Mouse (Mus musculus) forebrain, embryonic 11.5 days (tissue): ENCODE results near the gene Slc16a8. TPM values are rescaled to one million over a fixed set of nuclear protein-coding genes. Genes with fewer than 3 reads are reported as not detected.
"Not testable (repeated sequence)": the region's sequence is repeated elsewhere in the genome, so short reads cannot be mapped to it uniquely, and the experiment has no call there.

Source experiments
- ATAC-seq: fragments of 200-750 bp; cut with Nextera tagmentation; replicated peaks from 2 replicates; pipeline ENCODE4 v1.8.0; 2017; ENCODE audit warnings: moderate TSS enrichment; ENCODE audit not compliant: low FRiP score
- DNase-seq: peaks from one replicate; pipeline ENCODE4 v3.0.0-alpha.2; 2017; ENCODE audit warnings: low spot score
- H3K27ac ChIP-seq: fragments of 300-500 bp; sonication (generic); 2 replicates; pipeline ENCODE4 v1.5.1; 2014; ENCODE audit warnings: low read depth, low read length
- H3K27me3 ChIP-seq: fragments of 300-500 bp; sonication (generic); 2 replicates; pipeline ENCODE4 v1.6.1; 2014; ENCODE audit warnings: mild to moderate bottlenecking, low read length, mixed read lengths; ENCODE audit not compliant: control insufficient read depth, insufficient read depth
- H3K36me3 ChIP-seq: fragments of 300-500 bp; sonication (generic); 2 replicates; pipeline ENCODE4 v1.6.1; 2014; ENCODE audit warnings: mild to moderate bottlenecking, low read length, moderate library complexity, mixed read lengths; ENCODE audit not compliant: control insufficient read depth, insufficient read depth
- H3K4me1 ChIP-seq: fragments of 300-500 bp; sonication (generic); replicated peaks from 2 replicates; pipeline ENCODE4 v1.6.1; 2014; ENCODE audit warnings: low read length, mixed read lengths; ENCODE audit not compliant: control insufficient read depth, insufficient read depth
- H3K4me2 ChIP-seq: fragments of 300-500 bp; sonication (generic); 2 replicates; pipeline ENCODE4 v1.6.1; 2014; ENCODE audit warnings: low read depth, mild to moderate bottlenecking, low read length, moderate library complexity, mixed read lengths; ENCODE audit not compliant: severe bottlenecking
- H3K4me3 ChIP-seq: fragments of 300-500 bp; sonication (generic); 2 replicates; pipeline ENCODE4 v1.5.1; 2014; ENCODE audit warnings: low read depth, low read length
- H3K9ac ChIP-seq: fragments of 300-500 bp; sonication (generic); 2 replicates; pipeline ENCODE4 v1.6.1; 2014; ENCODE audit warnings: low read length
- H3K9me3 ChIP-seq: fragments of 300-500 bp; sonication (generic); 2 replicates; pipeline ENCODE4 v1.6.1; 2016; ENCODE audit warnings: low read length, mixed read lengths; ENCODE audit not compliant: control insufficient read depth
- WGBS: fragments of 180-500 bp; shearing (Covaris S2); extraction: QIAGEN DNeasy Blood & Tissue Kit; methylation state at CpG from one replicate; pipeline ENCODE4 v1.1.7; 2014; 5-methylcytosine and 5-hydroxymethylcytosine counted together
- polyA plus RNA-seq: library from polyadenylated mRNA; unstranded; fragments of >200 nt; fragmentation: Nextera tagmentation; extraction: Ambion mirVana; gene quantifications from 2 replicates; pipeline ENCODE4 v1.2.1, GENCODE M21; 2014

The Slc16a8 gene
- polyA plus RNA-seq, 1 experiment from 2014 or later = not detected

DNA sequence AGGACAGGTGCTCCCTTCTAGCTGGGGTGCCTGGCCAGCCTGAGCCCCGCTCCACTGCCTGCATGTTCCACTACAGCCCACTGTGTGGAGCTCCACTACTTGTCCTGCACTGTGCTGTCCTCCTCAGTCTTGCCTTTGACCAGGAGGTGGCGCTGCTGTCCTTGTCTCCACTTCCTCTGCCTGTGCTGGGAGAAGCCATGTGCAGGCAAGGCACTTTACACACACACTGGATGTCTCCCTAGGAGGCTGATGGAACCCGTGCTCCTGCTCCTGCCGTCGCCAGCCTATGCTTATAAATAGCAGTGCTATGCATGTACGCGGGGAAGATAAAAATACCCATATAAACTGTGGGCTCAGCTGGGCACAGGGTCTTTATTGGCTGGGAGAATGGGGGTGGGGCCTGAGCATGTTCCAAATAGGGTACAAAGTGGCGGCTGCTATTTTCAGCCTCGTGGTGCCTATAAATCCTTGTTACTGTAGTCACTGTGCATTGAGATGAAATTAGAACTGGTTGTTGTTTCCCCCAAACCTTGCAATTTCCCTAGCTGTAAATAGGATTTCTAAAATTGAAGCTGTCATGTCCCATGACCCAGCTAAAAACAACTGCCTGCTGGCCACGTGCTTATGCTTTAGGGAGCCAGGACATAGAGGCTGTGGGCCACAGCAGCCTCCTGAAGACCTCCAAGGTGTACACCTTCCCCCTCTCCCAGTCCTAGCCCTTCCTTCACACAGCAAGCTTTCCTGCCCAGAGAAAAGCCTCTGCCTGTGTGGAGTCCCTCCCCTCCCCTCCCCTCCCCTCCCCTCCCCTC is 11.1 kb downstream of the Slc16a8 start:
- peak; percentile 98 for DNase-seq
- no peaks in the 10 kb centered on the region for H3K9me3 ChIP-seq
- H3K4me3 ChIP-seq = no peak overlapping the region
- H3K4me1 ChIP-seq = no peaks in the 10 kb centered on the region; the same call in 1 of the 2 replicates
- no peaks in the 10 kb centered on the region for H3K27me3 ChIP-seq
- H3K36me3 ChIP-seq = peaks cover 4% of the 10 kb centered on the region; the same call in 1 of the 2 replicates
- 27% methylated on average over 10 of the region's 10 CpGs for WGBS
- no peak overlapping the region for H3K4me2 ChIP-seq
- H3K9ac ChIP-seq = no peak overlapping the region
- ATAC-seq = peak; percentile 96
- no peak overlapping the region for H3K27ac ChIP-seq

DNA sequence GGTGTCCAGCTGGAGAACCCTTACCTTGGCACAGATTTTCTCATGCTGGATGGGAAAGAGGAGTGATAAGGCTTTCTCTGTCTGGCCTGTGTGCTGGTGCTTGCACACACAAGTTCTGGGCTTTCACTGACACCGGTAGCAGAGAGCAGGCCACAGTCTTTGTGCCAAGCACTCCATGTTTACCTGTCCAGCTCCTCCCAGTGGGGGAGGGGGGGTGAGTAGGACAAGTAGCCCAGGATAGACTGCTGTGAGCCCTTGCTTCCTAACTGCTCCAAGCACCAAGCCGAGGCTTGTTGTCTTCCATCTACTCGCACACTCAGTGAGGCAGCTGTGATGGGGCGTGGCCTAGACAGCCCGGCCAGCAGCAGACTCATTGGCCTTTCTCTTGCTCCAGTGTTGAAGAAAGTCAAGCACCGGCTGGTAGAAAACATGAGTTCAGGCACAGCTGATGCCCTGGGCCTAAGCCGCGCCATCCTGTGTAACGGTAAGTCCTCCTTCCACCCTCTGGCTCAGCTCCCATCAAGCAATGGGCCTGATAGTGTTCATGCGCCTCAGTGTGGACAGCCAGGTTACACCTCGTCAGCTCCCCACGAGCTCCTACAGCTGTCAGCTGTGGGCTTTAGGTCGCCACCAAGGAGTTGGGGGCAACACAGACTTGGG is 11.9 kb downstream of the Slc16a8 start:
- H3K36me3 ChIP-seq = peaks cover 4% of the 10 kb centered on the region; the same call in 1 of the 2 replicates
- no peak overlapping the region for H3K4me3 ChIP-seq
- no peaks in the 10 kb centered on the region; the same call in 1 of the 2 replicates for H3K4me1 ChIP-seq
- 79% methylated on average over 13 of the region's 13 CpGs for WGBS
- H3K27ac ChIP-seq = no peak overlapping the region
- H3K27me3 ChIP-seq = no peaks in the 10 kb centered on the region
- ATAC-seq (peak; percentile 54), DNase-seq (no peak)
- no peak overlapping the region for H3K4me2 ChIP-seq
- H3K9me3 ChIP-seq = no peaks in the 10 kb centered on the region
- H3K9ac ChIP-seq = no peak overlapping the region

DNA sequence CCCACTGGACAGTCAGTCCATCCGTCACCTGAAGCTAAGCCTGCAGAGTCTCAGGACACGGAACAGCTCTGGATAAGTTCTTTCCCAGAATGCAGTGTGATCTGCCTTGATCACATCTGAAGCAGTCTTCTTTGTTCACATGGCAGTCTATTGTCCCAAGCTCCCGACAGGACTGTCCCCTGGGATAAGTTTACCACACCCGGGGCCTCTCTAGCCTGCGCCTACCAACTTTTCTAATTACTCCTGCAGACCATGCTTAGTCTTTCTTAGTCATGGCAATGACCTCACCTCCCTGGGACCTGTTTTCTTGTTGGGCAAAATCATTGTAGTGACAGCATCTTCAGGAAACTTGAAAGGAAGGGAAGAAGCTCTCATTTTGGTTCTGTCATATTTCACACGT is 16.5 kb downstream of the Slc16a8 start:
- Histone ChIP-seq H3K4me1 (no peaks in the 10 kb centered on the region), H3K4me3 (no peak overlapping the region), H3K9me3 (no peaks in the 10 kb centered on the region), H3K27ac (no peak overlapping the region), H3K4me2 (no peak overlapping the region), H3K27me3 (no peaks in the 10 kb centered on the region), H3K9ac (no peak overlapping the region), H3K36me3 (peaks cover 4% of the 10 kb centered on the region; the same call in 1 of the 2 replicates)
- no peak for DNase-seq
- WGBS = 83% methylated on average over 6 of the region's 6 CpGs
- ATAC-seq = no peak

DNA sequence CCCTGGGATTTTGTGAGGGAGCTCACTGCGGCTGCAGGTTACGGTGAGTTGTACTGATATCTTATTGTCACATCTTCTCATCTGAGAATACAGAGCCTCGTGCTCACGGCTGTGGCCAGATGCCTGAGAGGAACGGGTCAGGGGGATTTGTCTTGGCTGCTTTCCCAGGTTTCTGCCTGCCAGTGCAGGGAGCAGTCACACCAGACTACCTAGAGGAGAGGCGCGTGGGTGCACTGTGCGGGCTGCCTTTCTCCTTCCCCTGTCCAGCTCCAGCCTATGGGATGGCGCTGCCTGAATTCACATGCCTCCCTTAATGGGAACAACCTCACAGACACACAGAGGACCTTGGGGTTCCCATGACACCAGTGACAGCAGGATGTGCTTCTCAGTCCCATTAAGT is 19.3 kb downstream of the Slc16a8 start:
- WGBS = 96% methylated on average over 9 of the region's 9 CpGs
- no peaks in the 10 kb centered on the region; the same call in 1 of the 2 replicates for H3K36me3 ChIP-seq
- H3K9me3 ChIP-seq = no peaks in the 10 kb centered on the region
- ATAC-seq (no peak), DNase-seq (no peak)
- H3K27ac ChIP-seq = no peak overlapping the region
- H3K9ac ChIP-seq = no peak overlapping the region
- H3K27me3 ChIP-seq = no peaks in the 10 kb centered on the region
- H3K4me3 ChIP-seq = no peak overlapping the region
- H3K4me2 ChIP-seq = no peak overlapping the region
- H3K4me1 ChIP-seq = no peaks in the 10 kb centered on the region

DNA sequence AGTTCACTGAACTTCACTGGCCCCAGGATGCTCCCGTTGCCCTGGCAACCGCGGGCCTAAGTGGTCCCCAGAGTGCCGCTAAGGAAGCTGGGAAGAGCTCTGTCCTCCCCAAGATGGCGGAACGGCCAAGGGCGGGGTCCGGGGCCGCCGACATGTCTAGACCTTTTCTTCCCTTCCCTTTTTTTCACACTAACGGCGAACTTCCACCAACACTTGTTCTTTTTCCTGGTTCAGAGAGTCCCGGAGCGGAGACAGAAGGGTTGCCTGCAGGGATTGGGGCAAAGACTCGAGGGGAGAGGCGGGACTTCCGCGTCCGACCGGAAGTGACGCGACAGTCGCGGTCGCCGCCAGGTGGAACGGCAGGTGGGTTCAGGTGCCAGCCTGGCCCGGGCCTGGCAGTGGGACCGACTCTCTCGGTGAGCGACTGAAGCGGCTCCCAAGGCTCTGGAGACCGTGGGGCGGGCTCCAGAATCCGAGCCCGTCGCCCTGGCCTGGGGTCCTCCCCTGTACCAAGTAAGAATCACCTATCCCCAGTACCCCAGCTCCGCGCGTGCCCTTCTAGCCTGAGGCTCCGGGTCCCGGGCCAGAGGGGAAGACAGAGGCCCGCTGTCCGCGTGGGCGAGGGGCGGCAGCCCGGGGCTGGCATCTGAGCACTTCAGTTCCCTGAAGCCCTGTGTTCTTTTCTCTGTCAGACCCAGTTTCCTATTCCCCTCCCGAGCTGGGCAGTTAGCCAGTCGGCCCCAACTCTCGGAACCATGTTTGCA is 25.3 kb downstream of the Slc16a8 start, which contains the start of the genes Pick1 and Gm49486:
Gene Pick1 (plus strand): TSS at position 116 of the 764 bp plus-strand sequence.
Gene Gm49486 (plus strand): TSS at position 334 of the 764 bp plus-strand sequence.
- under 1% methylated on average over 51 of the region's 51 CpGs for WGBS
- no peaks in the 10 kb centered on the region for H3K36me3 ChIP-seq
- H3K4me1 ChIP-seq = peaks cover 3% of the 10 kb centered on the region; the same call in 1 of the 2 replicates
- peak within 1 kb of the TSS; percentile 82 for H3K4me3 ChIP-seq
- no peaks in the 10 kb centered on the region for H3K27me3 ChIP-seq
- DNase-seq (peak; percentile 92), ATAC-seq (peak; percentile 83)
- no peaks in the 10 kb centered on the region for H3K9me3 ChIP-seq
- peak within 1 kb of the TSS; percentile 98 for H3K4me2 ChIP-seq
- peak within 1 kb of the TSS; percentile 89 for H3K27ac ChIP-seq
- peak within 1 kb of the TSS; percentile 86 for H3K9ac ChIP-seq

DNA sequence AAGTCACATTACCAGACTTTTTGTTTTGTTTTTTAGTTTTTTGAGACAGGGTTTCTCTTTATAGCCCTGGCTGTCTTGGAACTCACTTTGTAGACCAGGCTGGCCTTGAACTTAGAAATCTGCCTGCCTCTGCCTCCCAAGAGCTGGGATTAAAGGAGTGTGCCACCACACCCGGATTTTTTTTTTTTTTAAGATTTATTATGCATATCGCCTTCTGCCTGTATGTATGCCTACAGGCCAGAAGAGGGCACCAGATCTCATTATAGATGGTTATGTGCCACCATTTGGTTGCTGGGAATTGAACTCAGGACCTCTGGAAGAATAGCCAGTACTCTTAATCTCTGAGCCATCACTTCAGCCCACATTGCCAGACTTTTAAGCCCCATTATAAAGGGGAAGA is 28.8 kb downstream of the Slc16a8 start:
- not testable (repeated sequence) for H3K36me3 ChIP-seq, ATAC-seq, H3K4me2 ChIP-seq

DNA sequence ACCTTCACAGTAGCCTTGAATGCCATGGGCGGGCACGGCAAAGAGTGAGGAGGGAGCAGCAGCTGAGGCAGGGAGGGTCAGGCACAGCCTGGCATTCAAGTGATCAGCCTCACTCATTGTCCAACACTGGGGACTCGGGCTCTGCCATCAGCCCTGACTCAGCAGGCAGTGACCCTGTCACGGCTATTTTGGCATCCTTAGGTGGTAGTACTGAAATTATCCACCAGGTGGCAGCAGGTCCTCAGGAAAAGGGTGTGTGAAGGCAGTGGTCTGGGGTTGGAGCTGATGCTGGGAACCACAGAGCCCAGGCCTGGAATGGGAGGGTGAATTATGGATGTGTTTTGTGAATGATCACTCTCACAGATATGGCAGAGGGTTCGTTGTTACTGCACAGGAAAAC is 29.9 kb downstream of the Slc16a8 start:
- Histone ChIP-seq H3K9me3 (no peaks in the 10 kb centered on the region), H3K27ac (no peak overlapping the region), H3K4me2 (no peak overlapping the region), H3K4me1 (peaks cover 6% of the 10 kb centered on the region; the same call in 1 of the 2 replicates), H3K4me3 (no peak overlapping the region), H3K36me3 (no peaks in the 10 kb centered on the region), H3K27me3 (no peaks in the 10 kb centered on the region), H3K9ac (no peak overlapping the region)
- 6% methylated on average over 5 of the region's 5 CpGs for WGBS
- DNase-seq (peak; percentile 89), ATAC-seq (peak; percentile 67)

More for the DNA sequence above, 28.8 kb downstream of the Slc16a8 start:
- not testable (repeated sequence) for H3K4me1 ChIP-seq, H3K4me3 ChIP-seq, DNase-seq, H3K9me3 ChIP-seq, H3K9ac ChIP-seq, H3K27me3 ChIP-seq, H3K27ac ChIP-seq
- WGBS = 78% methylated on average over 2 of the region's 2 CpGs

DNA sequence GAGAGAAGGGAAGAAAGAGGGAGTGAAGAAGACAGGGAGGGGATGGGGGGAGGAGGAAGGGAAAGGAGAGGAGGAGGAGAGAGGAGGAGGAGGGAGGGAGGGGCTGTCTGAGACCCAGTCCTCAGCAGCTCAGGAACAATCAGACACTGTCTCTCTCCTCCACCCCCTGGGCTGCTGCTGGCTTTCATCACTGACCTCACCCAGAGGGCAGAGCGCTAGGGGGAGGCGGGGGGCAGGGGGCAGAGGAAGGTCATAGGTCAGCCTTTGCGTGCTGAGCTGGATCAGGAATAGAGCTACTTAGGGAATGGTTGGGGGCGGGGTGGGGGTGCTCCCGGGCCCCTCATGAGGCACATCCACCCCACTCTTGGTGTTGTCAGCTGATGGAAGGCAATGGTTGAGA is 30.9 kb downstream of the Slc16a8 start:
- H3K27ac ChIP-seq = no peak overlapping the region
- whole genome bisulfite sequencing = 14% methylated on average over 3 of the region's 5 CpGs
- ATAC-seq (no peak), DNase-seq (no peak)
- no peak overlapping the region for H3K4me2 ChIP-seq
- H3K36me3 ChIP-seq = no peaks in the 10 kb centered on the region
- no peaks in the 10 kb centered on the region for H3K27me3 ChIP-seq
- H3K4me3 ChIP-seq = no peak overlapping the region
- H3K9ac ChIP-seq = no peak overlapping the region; the same call in 1 of the 2 replicates
- no peaks in the 10 kb centered on the region for H3K9me3 ChIP-seq
- peaks cover 6% of the 10 kb centered on the region; the same call in 1 of the 2 replicates for H3K4me1 ChIP-seq
